Mouse (Mus musculus) stomach, postnatal 0 days (tissue): ENCODE results near the gene Kif1c.

Experiments used
- CTCF ChIP-seq: IDR thresholded peaks from 2 replicates; pipeline ENCODE4 v1.5.1; 2016; ENCODE audit warnings: antibody characterized with exemption, low read depth, mild to moderate bottlenecking, moderate library complexity
- EP300 ChIP-seq: optimal IDR thresholded peaks from 2 replicates; pipeline ENCODE3; 2016; ENCODE audit warnings: antibody characterized with exemption

GRCm38 (mm10) chr11:70674014-70674413 is 26.3 kb upstream of the Kif1c start:
- TF ChIP-seq CTCF (no peak), EP300 (no peak)
